Mouse (Mus musculus): ENCODE data around the gene Hdgfl2. TPM values are rescaled to one million over a fixed set of nuclear protein-coding genes. Genes with fewer than 3 reads are reported as not detected.

Hdgfl2 gene
- total RNA-seq, 2 experiments from 2014 or later = 23.8 to 26.3 TPM

DNA sequence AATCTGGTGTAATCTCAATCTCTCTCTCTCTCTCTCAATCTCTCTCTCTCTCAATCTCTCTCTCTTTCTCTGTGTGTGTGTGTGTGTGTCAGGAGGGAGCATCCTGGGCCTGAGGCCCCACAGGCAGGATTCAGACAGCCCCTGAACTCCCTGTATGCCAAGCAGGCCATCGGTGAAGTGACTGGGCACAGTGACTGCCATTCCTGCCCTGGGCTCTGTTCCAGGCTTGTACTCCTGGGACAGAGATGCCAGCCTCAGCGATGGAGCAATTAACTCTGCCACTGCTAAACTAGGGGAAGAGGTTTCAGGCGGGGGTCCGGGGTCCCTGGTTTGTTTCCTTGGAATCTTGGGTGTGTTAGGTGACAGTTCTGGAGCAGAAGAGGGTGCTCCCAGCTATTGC lies 31.1 kb downstream of the Hdgfl2 start:
- peak overlapping the region; percentile 85 for H3K4me3 ChIP-seq
- TF ChIP-seq CTCF (IDR thresholded peaks at IDR 0.05) = no peak
- intact Hi-C loops (cut with DNase I) = loop anchor here (10.0 kb wide), 1 partner anchor 494 kb away; the partner anchor contains the start of gene 2410015M20Rik
- peak; percentile 82 for DNase-seq
- peak overlapping the region; percentile 100 for H3K27ac ChIP-seq

DNA sequence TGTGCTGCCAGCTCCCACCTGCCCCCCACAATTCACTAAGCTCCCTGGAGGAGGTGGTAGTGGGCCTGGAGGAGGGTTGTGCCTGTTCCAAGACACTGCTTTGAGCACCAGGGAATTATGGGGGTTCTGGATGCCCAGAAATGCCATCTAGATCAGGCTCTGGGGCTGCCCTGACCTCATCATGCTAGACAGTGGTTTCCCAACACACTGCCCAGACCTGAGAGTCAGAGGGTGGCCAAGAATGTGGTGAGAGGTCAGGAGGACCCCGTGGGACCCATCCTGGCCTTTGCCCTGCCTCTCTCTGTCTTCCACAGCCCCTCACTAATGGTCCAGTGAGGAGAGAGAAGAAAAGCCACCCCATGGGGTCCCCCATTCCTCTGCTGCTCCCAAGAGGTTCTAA lies 31.6 kb downstream of the Hdgfl2 start:
- H3K4me3 ChIP-seq = peak overlapping the region; percentile 85
- H3K27ac ChIP-seq = peak overlapping the region; percentile 100
- DNase-seq = no peak
- no peak for TF ChIP-seq CTCF (IDR thresholded peaks at IDR 0.05)
- intact Hi-C loops (cut with DNase I) = loop anchor here (10.0 kb wide), 1 partner anchor 494 kb away; the partner anchor contains the start of gene 2410015M20Rik

DNA sequence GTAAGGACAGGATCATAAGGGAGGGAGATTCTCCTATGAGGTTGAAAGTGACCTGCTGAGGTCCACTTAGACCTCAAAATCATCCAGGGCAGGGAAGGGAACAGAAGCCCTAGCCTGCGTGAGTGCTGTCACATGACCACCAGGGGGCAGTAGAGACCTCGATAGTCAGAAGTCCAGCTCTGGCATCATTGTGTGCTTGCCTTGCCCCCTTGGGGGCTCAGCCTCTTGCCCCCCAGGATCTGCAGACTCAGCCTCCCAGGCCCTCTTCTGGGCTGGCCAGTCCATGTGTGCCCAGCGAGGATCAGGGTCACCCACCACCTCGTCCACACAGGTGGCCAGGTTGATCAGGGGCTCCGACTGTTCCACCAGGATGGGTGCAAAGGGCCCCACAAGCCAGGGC lies 32.4 kb downstream of the Hdgfl2 start:
- peak; percentile 95; the same call in 1 of the 2 replicates for TF ChIP-seq CTCF (IDR thresholded peaks at IDR 0.05)
- intact Hi-C loops (cut with DNase I) = loop anchor here (10.0 kb wide), 1 partner anchor 493 kb away; the partner anchor contains the start of gene 2410015M20Rik
- Histone ChIP-seq H3K27ac (peak overlapping the region; percentile 100), H3K4me3 (no peak overlapping the region)
- DNase-seq = peak; percentile 74

DNA sequence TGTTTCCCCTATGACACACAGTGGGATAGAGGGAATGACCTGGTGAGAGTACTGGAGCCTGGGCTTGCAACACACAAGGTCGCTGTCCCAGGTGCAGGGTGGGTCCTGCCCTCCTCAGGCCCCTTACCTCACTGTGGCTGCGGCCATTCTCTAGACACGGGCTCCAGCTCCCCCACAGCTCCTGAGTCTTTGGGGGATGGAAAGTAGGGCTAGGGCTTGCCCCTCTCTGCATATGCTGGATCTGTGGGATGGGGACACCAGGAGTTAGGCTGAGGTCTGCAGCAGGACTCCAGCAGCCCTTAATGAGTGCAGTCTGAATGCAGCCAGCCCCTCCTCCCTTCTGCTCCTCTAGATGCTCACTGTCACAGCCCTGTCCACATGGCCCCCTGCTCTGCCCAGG lies 33.3 kb downstream of the Hdgfl2 start:
- no peak overlapping the region for H3K4me3 ChIP-seq
- TF ChIP-seq CTCF (IDR thresholded peaks at IDR 0.05) = no peak
- no peak for DNase-seq
- H3K27ac ChIP-seq = no peak overlapping the region
- intact Hi-C loops (cut with DNase I) = loop anchor here (10.0 kb wide), 1 partner anchor 492 kb away; the partner anchor contains the start of gene 2410015M20Rik

DNA sequence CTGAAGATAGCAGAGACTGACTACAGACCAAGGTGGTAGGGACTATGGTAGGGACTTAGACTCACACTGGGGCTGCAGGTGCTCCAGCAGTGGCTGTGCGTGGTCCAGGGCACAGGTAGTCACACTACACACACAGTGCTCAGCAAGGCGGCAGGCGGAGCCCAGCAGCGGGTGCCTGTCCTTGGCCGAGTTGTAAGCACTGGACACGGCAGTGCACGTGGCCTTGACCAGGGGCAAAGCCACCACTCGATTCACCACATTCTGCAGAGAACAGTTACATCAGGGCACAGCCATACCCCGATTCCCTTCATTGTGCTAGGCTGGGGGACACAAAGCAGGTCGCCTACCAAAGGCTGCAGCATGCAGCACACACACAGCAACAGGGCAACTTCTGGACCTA lies 36.8 kb downstream of the Hdgfl2 start:
- no peak for DNase-seq
- Histone ChIP-seq H3K4me3 (peak overlapping the region; percentile 73), H3K27ac (peak overlapping the region; percentile 87)
- intact Hi-C loops (cut with DNase I) = loop anchor here (10.0 kb wide), 1 partner anchor 489 kb away; the partner anchor contains the start of gene 2410015M20Rik
- TF ChIP-seq CTCF (IDR thresholded peaks at IDR 0.05) = no peak

DNA sequence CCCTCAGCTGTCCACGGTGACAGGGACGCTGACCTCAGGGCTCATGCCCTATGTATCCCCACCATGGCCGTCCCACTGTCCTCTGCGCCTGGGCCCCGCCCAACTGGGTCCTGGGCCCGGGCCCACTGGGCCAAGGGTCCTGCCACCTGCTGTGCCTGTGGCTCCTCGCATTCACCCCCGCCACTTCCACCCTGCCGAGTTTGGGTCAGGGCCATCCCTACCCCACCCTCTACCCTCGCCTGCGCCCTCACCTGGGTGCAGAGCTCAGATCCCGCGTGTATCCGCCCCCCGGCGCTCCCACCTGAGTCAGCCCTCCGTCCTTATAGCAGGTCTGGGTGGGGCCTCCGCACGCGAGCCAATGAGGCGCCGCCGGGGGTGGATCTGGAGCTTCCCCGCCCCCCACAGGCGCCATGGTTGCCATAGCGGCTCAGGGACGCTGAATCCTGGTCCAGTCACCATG lies 37.8 kb downstream of the Hdgfl2 start, which contains the start of gene Plin5:
Gene Plin5, minus strand, starts transcription at position 346 of the 460 bp plus-strand sequence.
- H3K4me3 ChIP-seq = peak within 1 kb of the TSS; percentile 73
- TF ChIP-seq CTCF (IDR thresholded peaks at IDR 0.05) = no peak
- intact Hi-C loops (cut with DNase I) = loop anchor here (10.0 kb wide), 1 partner anchor 488 kb away; the partner anchor contains the start of gene 2410015M20Rik
- peak within 1 kb of the TSS; percentile 87 for H3K27ac ChIP-seq
- peak; percentile 88 for DNase-seq

DNA sequence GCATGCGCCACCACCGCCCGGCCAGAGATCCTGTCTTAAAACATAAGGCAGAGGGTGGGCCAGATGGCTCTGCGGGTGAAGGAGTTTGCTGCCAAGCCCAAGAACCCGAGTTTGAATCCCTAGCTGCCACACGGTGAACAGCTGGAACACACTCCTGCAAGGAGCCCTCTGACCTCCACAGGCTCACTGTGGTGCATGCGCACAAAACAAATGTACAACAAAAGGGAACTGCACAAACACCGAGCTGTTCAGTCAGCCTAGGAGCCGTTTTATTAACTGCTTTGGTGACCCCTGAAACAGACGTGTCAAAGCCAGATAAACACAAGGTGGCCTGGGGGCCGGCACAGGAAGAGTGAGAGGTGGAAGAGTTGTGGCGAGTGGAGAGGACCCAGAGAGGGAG lies 40.0 kb downstream of the Hdgfl2 start:
- DNase-seq = peak; percentile 38
- TF ChIP-seq CTCF (IDR thresholded peaks at IDR 0.05) = no peak
- intact Hi-C loops (cut with DNase I) = loop anchor here (10.0 kb wide), 1 partner anchor 485 kb away; the partner anchor contains the start of gene 2410015M20Rik
- peak overlapping the region; percentile 74 for H3K4me3 ChIP-seq
- H3K27ac ChIP-seq = peak overlapping the region; percentile 93

DNA sequence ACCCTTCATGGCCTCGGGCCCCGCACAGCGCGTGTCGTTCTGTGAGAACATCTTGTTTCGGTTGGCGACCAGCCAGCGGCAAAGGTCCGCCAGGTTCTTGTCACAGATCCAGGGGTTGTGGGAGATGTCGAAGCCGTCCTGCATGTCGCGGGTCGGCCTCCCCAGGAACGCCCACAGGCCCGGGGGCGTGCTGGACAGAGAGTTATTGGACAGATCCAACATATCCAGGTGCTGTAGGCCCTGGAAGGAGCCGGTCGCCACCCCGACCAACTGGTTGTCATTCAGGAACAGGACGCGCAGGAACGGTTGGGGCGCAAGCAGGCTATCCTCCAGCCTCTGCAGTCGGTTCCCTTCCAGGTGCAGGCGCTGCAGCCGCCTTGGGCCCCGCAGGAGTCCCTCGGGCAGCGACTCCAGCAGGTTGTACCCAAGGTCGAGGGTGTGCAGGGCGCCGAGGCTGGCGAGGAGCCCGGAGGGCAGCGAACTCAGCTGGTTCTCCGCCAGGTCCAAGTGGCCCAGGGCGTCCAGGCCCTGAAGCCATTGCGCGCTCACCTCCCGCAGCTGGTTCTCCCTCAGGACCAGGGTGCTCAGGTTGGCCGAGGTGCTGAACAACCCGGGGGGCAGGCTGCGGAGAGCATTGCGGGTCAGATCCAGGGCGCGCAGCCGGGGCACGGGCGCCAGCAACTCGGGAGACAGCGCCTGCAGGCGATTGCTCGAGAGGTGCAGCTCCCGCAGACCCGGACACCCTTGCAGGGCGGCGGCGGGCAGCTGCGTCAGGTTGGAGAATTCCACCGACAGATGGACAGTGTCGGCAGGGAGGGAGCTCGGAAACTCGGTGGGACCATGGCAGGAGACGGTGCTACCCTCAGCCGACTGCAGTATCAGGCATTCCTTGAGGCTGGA lies 40.8 kb downstream of the Hdgfl2 start:
- DNase-seq = peak; percentile 87
- no peak for TF ChIP-seq CTCF (IDR thresholded peaks at IDR 0.05)
- intact Hi-C loops (cut with DNase I) = loop anchor here (10.0 kb wide), 1 partner anchor 485 kb away; the partner anchor contains the start of gene 2410015M20Rik
- Histone ChIP-seq H3K27ac (peak overlapping the region; percentile 93), H3K4me3 (peak overlapping the region; percentile 74)

DNA sequence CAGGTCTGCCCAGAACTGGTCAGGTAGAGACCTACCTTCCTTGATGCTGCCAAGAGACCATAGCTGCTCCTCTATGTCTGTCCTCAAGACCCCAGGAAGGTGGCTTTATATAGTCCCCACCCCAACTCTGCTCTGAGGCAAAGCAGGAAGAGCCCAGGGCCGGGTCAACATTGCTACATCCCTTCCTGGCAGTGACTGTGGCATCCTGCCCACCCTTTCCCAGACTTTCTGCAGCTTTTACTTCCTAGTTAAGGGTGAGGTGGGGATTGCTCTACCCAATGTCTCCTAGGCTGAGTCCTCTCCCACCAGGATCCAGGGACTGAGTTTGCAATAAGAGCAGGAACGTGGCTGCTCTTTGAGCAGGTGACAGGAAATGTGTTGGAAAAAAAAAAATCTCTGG lies 42.4 kb downstream of the Hdgfl2 start, which contains the start of gene Lrg1:
Gene Lrg1, minus strand, starts transcription at position 176 of the 400 bp plus-strand sequence.
- intact Hi-C loops (cut with DNase I) = no loop called here
- H3K27ac ChIP-seq = peak within 1 kb of the TSS; percentile 93
- H3K4me3 ChIP-seq = peak within 1 kb of the TSS; percentile 74

DNA sequence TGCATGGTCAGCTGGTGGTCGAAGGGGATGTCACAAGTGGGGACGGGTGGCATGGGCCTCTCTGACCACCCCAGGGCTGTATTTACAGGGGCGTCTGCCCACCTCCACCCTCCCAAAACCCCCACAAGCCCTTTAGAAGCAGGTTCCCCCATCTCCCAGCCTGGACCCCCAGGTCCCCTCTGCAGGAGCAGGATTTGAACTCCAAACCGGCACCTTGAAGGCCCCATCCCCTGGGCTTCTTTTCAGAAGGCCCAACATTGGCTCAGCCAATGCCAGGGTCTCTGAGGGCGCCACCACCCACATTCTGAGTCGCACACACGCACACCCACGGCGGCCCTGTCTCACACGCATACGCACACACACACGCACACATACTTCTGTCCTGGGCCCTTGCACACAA lies 43.7 kb downstream of the Hdgfl2 start:
- H3K27ac ChIP-seq = no peak overlapping the region
- H3K4me3 ChIP-seq = no peak overlapping the region
- intact Hi-C loops (cut with DNase I) = no loop called here
- DNase-seq = no peak
- TF ChIP-seq CTCF (IDR thresholded peaks at IDR 0.05) = no peak

More for the DNA sequence above, 42.4 kb downstream of the Hdgfl2 start, which contains the start of gene Lrg1:
- TF ChIP-seq CTCF (IDR thresholded peaks at IDR 0.05) = no peak
- DNase-seq = no peak

DNA sequence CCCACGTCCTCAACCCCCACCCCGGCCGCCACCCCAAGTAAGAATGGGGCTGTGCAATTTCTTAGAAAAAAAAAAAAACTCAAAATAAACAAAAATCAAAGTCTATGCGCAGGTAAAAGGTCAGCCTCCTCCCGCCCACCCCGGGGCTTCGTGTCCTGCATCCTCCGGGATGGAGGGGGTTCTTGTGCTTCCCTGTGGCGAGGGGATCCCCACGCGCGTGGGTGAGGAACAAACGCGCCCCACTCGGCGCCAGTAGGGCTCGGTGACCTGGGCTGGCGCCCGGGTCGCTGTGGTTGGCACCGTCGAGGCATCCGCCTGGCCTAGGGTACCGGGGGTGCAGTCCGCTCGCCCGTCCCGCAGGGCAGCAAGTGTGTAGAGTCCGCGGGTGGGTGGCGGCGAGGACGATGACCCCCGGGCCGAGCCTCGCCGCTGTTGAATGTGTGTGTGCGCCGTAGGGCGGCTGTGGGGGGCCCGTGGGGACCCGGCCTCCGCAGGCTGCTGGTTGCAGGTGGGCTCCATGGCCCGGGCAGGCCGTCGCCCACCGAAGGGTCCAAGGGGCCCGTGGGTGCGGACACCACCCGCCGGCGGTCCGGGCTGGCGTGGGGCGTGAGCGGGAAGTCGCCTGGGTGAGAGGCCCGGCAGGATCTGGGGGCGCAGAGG lies 44.4 kb downstream of the Hdgfl2 start:
- no peak for TF ChIP-seq CTCF (IDR thresholded peaks at IDR 0.05)
- Histone ChIP-seq H3K4me3 (no peak overlapping the region), H3K27ac (no peak overlapping the region)
- no peak for DNase-seq
- intact Hi-C loops (cut with DNase I) = no loop called here

Measured in gastrocnemius, adult 2 months (tissue).